In the genomic region with DNA sequence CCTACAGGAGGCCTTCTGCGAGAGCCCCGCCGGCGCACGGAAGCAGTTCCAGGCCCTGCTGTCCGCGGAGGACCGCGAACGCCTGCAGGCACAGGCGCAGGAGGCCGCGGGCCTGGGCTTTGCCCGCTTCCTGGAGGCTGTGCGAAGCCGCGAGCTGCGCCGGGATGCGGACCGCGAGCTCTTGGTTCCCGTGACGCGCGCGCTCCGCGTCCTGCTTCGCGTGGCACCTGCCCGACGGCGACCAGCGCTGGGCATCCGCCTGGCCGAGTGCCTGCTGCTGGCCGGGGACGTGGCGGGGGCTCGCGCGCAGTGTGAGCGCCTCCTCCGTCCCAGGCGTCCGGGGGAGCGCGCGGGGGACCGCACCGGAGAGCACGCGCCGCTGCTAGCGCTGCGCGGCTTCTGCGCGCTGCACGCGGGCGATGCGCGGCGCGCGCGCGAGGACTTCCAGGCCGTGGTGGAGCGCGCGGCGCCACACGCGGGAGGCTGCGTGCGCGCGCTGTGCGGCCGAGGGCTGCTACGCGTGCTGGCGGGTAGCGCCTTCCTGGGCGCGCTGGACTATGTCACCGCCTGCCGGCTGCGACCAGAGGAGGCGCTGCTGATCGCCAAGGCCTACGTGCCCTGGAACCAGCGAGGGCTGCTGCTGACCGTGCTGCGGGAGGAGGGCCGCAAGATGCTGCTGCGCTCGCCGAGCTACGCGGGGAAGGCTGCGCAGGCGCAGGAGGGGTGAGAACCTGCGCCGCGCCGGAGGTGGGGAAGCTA, we compare ENCODE assay signal across 8 mouse cellular contexts. TPM values are rescaled to one million over a fixed set of nuclear protein-coding genes. Genes with fewer than 3 reads are reported as not detected.
DNase-seq lines count a peak whose midpoint lies in the region; ATAC-seq and TF ChIP-seq lines count a peak whose summit lies in the region.

No protein-coding gene starts in this region.

- no peaks in the 10 kb centered on the region for H3K9me3 ChIP-seq in hindbrain, embryonic 11.5 days (ENCODE audit: control insufficient read depth, low read length)
- H3K9me3 ChIP-seq in liver, postnatal 0 days (ENCODE audit: low read length), result no peaks in the 10 kb centered on the region
- no peaks in the 10 kb centered on the region for H3K9me3 ChIP-seq in neural tube, embryonic 15.5 days (replicated peaks)

- WGBS in hindbrain, embryonic 11.5 days, result under 1% methylated on average over 107 of the region's 110 CpGs
- WGBS in liver, postnatal 0 days (ENCODE audit: insufficient replicate concordance), result under 1% methylated on average over 80 of the region's 110 CpGs
- WGBS in neural tube, embryonic 15.5 days, result under 1% methylated on average over 103 of the region's 110 CpGs

- H3K36me3 ChIP-seq in hindbrain, embryonic 11.5 days (ENCODE audit: control insufficient read depth, insufficient read depth, low read length), result no peaks in the 10 kb centered on the region
- H3K36me3 ChIP-seq in liver, postnatal 0 days (replicated peaks; ENCODE audit: insufficient read depth, low read length), result no peaks in the 10 kb centered on the region
- no peaks in the 10 kb centered on the region for H3K36me3 ChIP-seq in neural tube, embryonic 15.5 days

- peak overlapping the region; percentile 51; the same call in 1 of the 2 replicates for H3K27ac ChIP-seq in hindbrain, embryonic 11.5 days (ENCODE audit: low read depth, low read length)
- no peak overlapping the region for H3K27ac ChIP-seq in liver, postnatal 0 days (ENCODE audit: low read depth)
- H3K27ac ChIP-seq in neural tube, embryonic 15.5 days (replicated peaks), result peak overlapping the region; percentile 88

- DNase-seq in WW6 (ENCODE audit: low read depth, low spot score), result peak; percentile 95
- peak; percentile 94 to 95 for DNase-seq in cerebellum, postnatal 14 days
- DNase-seq in frontal cortex, postnatal 14 days (ENCODE audit: low spot score in 2 of 2), result peak; percentile 85 to 89
- peak; percentile 94 for DNase-seq in hindbrain, embryonic 11.5 days (ENCODE audit: low spot score)
- peak; percentile 87 to 90 for DNase-seq in layer of hippocampus, adult 8-10 months (ENCODE audit: low spot score in 2 of 2)
- DNase-seq in liver, postnatal 0 days, result peak; percentile 51
- DNase-seq in thymus, postnatal 36 days, result peak; percentile 45 to 46

- peak overlapping the region; percentile 47 for H3K4me3 ChIP-seq in hindbrain, embryonic 11.5 days (ENCODE audit: low read depth, low read length)
- peak overlapping the region; percentile 38 for H3K4me3 ChIP-seq in liver, postnatal 0 days (ENCODE audit: low read depth, low read length)
- peak overlapping the region; percentile 50 for H3K4me3 ChIP-seq in neural tube, embryonic 15.5 days (replicated peaks)

- peaks cover 19% of the 10 kb centered on the region for H3K27me3 ChIP-seq in hindbrain, embryonic 11.5 days (ENCODE audit: control insufficient read depth, insufficient read depth, low read length)
- peaks cover 44% of the 10 kb centered on the region for H3K27me3 ChIP-seq in liver, postnatal 0 days (ENCODE audit: insufficient read depth, low read length)
- H3K27me3 ChIP-seq in neural tube, embryonic 15.5 days (replicated peaks), result peaks cover 10% of the 10 kb centered on the region

- peak; percentile 97 for ATAC-seq in hindbrain, embryonic 11.5 days (ENCODE audit: low FRiP score)
- ATAC-seq in liver, postnatal 0 days, result peak; percentile 41
- ATAC-seq in neural tube, embryonic 15.5 days (ENCODE audit: low FRiP score), result peak; percentile 97

- TF ChIP-seq EP300 in liver, postnatal 0 days (IDR thresholded peaks at IDR 0.05; ENCODE audit: low read depth), result no peak

- peak overlapping the region; percentile 92 for H3K4me2 ChIP-seq in hindbrain, embryonic 11.5 days (replicated peaks; ENCODE audit: low read depth, low read length)
- H3K4me2 ChIP-seq in liver, postnatal 0 days (ENCODE audit: low read depth, low read length), result peak overlapping the region; percentile 65
- peak overlapping the region; percentile 84 for H3K4me2 ChIP-seq in neural tube, embryonic 15.5 days

- H3K9ac ChIP-seq in hindbrain, embryonic 11.5 days (ENCODE audit: low read depth, low read length), result peak overlapping the region; percentile 64
- H3K9ac ChIP-seq in liver, postnatal 0 days (replicated peaks), result no peak overlapping the region
- H3K9ac ChIP-seq in neural tube, embryonic 15.5 days (replicated peaks), result peak overlapping the region; percentile 73

- TF ChIP-seq CTCF in liver, postnatal 0 days (IDR thresholded peaks at IDR 0.05; ENCODE audit: low read depth), result peak; percentile 47

- H3K4me1 ChIP-seq in hindbrain, embryonic 11.5 days (replicated peaks; ENCODE audit: control insufficient read depth, insufficient read depth, low read length), result no peaks in the 10 kb centered on the region; the same call in 1 of the 2 replicates
- H3K4me1 ChIP-seq in liver, postnatal 0 days (ENCODE audit: insufficient read depth), result no peaks in the 10 kb centered on the region
- peaks cover 12% of the 10 kb centered on the region for H3K4me1 ChIP-seq in neural tube, embryonic 15.5 days

RNA-seq across cellular contexts. Expression of gene Mmel1, which starts 13.5 kb away (rescaled TPM):
- 0.48 and 0.56 TPM in 2 replicates for polyA plus RNA-seq in hindbrain, embryonic 11.5 days (2014; fragmentation: Nextera tagmentation; extraction: Ambion mirVana)
- total RNA-seq in layer of hippocampus, adult 8-10 months (2022), result under 1 TPM; 0.25 to 0.73 (median 0.41) TPM
- polyA plus RNA-seq in liver, postnatal 0 days (2015; fragmentation: Nextera tagmentation; extraction: Ambion mirVana), result 0.80 and 0.98 TPM in 2 replicates
- polyA plus RNA-seq in neural tube, embryonic 15.5 days (2015; fragmentation: Nextera tagmentation; extraction: Ambion mirVana), result 0.75 and 0.84 TPM in 2 replicates

RNA-seq across cellular contexts. Expression of gene Ttc34, which starts 18.6 kb away (rescaled TPM):
- 0.09 and 0.32 TPM in 2 replicates for polyA plus RNA-seq in hindbrain, embryonic 11.5 days (2014; fragmentation: Nextera tagmentation; extraction: Ambion mirVana)
- 1 to 10 TPM; 2.2 to 3.3 (median 2.8) TPM for total RNA-seq in layer of hippocampus, adult 8-10 months (2022)
- not detected in 2 replicates for polyA plus RNA-seq in liver, postnatal 0 days (2015; fragmentation: Nextera tagmentation; extraction: Ambion mirVana)
- polyA plus RNA-seq in neural tube, embryonic 15.5 days (2015; fragmentation: Nextera tagmentation; extraction: Ambion mirVana), result 1.0 and 1.6 TPM in 2 replicates

RNA-seq across cellular contexts. Expression of gene Fam213b, which starts 43.0 kb away (rescaled TPM):
- polyA plus RNA-seq in hindbrain, embryonic 11.5 days (2014; fragmentation: Nextera tagmentation; extraction: Ambion mirVana), result 39.8 and 41.4 TPM in 2 replicates
- 10 to 100 TPM; 49.5 to 59.8 (median 57.0) TPM for total RNA-seq in layer of hippocampus, adult 8-10 months (2022)
- 5.9 and 6.5 TPM in 2 replicates for polyA plus RNA-seq in liver, postnatal 0 days (2015; fragmentation: Nextera tagmentation; extraction: Ambion mirVana)
- 68.2 and 79.2 TPM in 2 replicates for polyA plus RNA-seq in neural tube, embryonic 15.5 days (2015; fragmentation: Nextera tagmentation; extraction: Ambion mirVana)

Comparison
In these comparisons a context has a peak if more than half of its experiments do, and no peak if none do; other contexts are left out.
1. ATAC-seq: peak in every context shown above with its lines; median percentile 97 in hindbrain, embryonic 11.5 days; 97 in neural tube, embryonic 15.5 days; 41 in liver, postnatal 0 days.